Mouse (Mus musculus) liver, embryonic 14.5 days (tissue): ENCODE measurements around the gene 1700021F05Rik.

Experiments used
- CTCF ChIP-seq: IDR thresholded peaks from 2 replicates; pipeline ENCODE4 v1.5.1; 2016; ENCODE audit warnings: antibody characterized with exemption, low read depth, control low read depth
- EP300 ChIP-seq: IDR thresholded peaks from 2 replicates; pipeline ENCODE4 v1.6.1; 2016; ENCODE audit warnings: antibody characterized with exemption, low read depth

GRCm38 (mm10) chr10:43477459-43477858 is 63.3 kb downstream of the 1700021F05Rik start:
- no peak for TF ChIP-seq EP300
- TF ChIP-seq CTCF: no peak
